Mouse (Mus musculus) lung, postnatal 0 days (tissue): Measurements from ENCODE around the gene Snrnp27. TPM values are rescaled to one million over a fixed set of nuclear protein-coding genes. Genes with fewer than 3 reads are reported as not detected.

Experiments
- ATAC-seq: fragments of 200-750 bp; cut with Nextera tagmentation; 2 replicates; pipeline ENCODE4 v1.8.0; 2017; ENCODE audit warnings: moderate library complexity
- DNase-seq: peaks from one replicate; pipeline ENCODE4 v3.0.0-alpha.2; 2016; ENCODE audit warnings: low spot score
- H3K27ac ChIP-seq: fragments of 300-500 bp; sonication (generic); 2 replicates; pipeline ENCODE4 v1.5.1; 2014; ENCODE audit warnings: antibody characterized with exemption, mild to moderate bottlenecking, low read length, mixed read lengths
- H3K27me3 ChIP-seq: fragments of 300-500 bp; sonication (generic); replicated peaks from 2 replicates; pipeline ENCODE4 v1.6.1; 2014; ENCODE audit warnings: low read length, mixed read lengths; ENCODE audit not compliant: insufficient read depth
- H3K36me3 ChIP-seq: fragments of 300-500 bp; sonication (generic); 2 replicates; pipeline ENCODE4 v1.6.1; 2014; ENCODE audit warnings: low read length, mixed read lengths; ENCODE audit not compliant: insufficient read depth
- H3K4me1 ChIP-seq: fragments of 300-500 bp; sonication (generic); 2 replicates; pipeline ENCODE4 v1.6.1; 2014; ENCODE audit warnings: antibody characterized with exemption, low read depth, low read length, mixed read lengths; ENCODE audit not compliant: insufficient read depth
- H3K4me2 ChIP-seq: fragments of 300-500 bp; sonication (generic); replicated peaks from 2 replicates; pipeline ENCODE4 v1.6.1; 2014; ENCODE audit warnings: low read depth, mild to moderate bottlenecking, low read length, moderate library complexity, mixed read lengths
- H3K4me3 ChIP-seq: fragments of 300-500 bp; sonication (generic); 2 replicates; pipeline ENCODE4 v1.5.1; 2014; ENCODE audit warnings: low read depth, low read length
- H3K9ac ChIP-seq: fragments of 300-500 bp; sonication (generic); replicated peaks from 2 replicates; pipeline ENCODE4 v1.6.1; 2014; ENCODE audit warnings: low read depth, mild to moderate bottlenecking
- H3K9me3 ChIP-seq: fragments of 300-500 bp; sonication (generic); 2 replicates; pipeline ENCODE4 v1.6.1; 2016; ENCODE audit warnings: low read length, mixed read lengths
- CTCF ChIP-seq: IDR thresholded peaks from 2 replicates; pipeline ENCODE4 v1.5.1; 2016; ENCODE audit warnings: antibody characterized with exemption, mild to moderate bottlenecking
- EP300 ChIP-seq: IDR thresholded peaks from 2 replicates; pipeline ENCODE4 v1.6.1; 2016; ENCODE audit warnings: antibody characterized with exemption, mild to moderate bottlenecking, control low read depth
- WGBS: fragments of 180-500 bp; shearing (Covaris S2); extraction: QIAGEN DNeasy Blood & Tissue Kit; methylation state at CpG from one replicate; pipeline ENCODE4 v1.1.7; 2014; 5-methylcytosine and 5-hydroxymethylcytosine counted together
- polyA plus RNA-seq: library from polyadenylated mRNA; unstranded; fragments of >200 nt; fragmentation: Nextera tagmentation; extraction: Ambion mirVana; gene quantifications from 2 replicates; pipeline ENCODE4 v1.2.1, GENCODE M21; 2015

Gene Snrnp27
- polyA plus RNA-seq, 1 experiment from 2014 or later = 91.2 TPM

DNA sequence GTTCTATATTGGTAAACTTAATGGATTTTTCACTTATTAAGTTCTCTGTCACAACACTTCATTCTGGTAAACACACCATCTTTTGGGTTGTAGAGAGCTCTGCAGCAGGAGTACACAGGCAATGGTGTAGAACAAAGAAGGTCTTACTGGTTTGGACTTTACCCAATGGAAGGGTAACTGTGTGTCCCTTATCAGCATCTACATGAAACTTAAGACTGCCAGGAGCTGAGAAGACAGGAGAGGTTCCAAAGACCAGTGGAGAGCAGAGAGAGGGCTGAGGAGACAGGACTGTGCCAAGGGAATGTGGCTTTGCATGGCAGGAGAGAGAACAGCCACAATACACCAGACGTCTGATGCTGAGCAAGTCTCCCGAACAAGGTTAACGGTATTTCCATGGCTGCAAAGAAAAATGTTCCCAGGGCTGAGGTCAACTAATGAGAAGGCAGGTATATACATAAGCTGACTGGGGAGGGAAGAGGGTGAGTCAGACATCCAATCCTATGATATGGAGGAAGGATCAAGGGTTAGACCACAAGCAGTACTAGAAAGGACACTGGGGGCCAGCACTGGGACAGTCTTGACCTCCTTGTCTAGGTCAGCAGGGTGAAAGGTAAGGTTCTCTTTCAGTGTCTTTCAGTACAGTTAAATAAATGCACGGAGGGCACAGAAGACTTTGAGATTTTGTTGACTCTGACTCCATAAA, 23.9 kb upstream of the Snrnp27 start:
- no peak for ATAC-seq
- H3K27me3 ChIP-seq = no peaks in the 10 kb centered on the region
- 82% methylated on average over 4 of the region's 4 CpGs for WGBS

DNA sequence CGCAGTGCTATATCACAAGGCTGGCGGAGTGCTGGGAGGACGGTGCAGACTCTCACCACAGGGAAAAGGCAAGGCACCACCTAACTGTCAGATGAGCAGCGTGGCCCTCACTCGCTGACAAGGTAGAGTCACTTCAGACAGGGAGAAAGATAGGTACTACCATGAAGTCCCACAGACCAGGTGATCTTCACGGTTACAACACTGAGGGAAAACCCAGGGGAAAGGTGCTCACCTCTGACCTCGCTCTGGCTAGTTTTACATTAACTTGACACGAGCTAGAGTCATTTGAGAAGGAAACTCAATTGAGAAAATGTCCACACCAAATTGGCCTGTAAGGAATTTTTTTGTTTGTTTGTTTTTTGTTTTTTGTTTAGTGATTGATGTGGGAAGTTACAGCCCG, 18.3 kb upstream of the Snrnp27 start:
- ATAC-seq = no peak
- H3K27me3 ChIP-seq = no peaks in the 10 kb centered on the region
- H3K4me1 ChIP-seq = no peaks in the 10 kb centered on the region
- no peak overlapping the region for H3K4me2 ChIP-seq
- peaks cover 30% of the 10 kb centered on the region for H3K36me3 ChIP-seq
- DNase-seq = no peak
- no peak overlapping the region for H3K9ac ChIP-seq
- no peak overlapping the region for H3K27ac ChIP-seq
- WGBS = 87% methylated on average over 9 of the region's 9 CpGs
- no peaks in the 10 kb centered on the region for H3K9me3 ChIP-seq
- TF ChIP-seq EP300 (no peak), CTCF (no peak)
- no peak overlapping the region for H3K4me3 ChIP-seq

More for the DNA sequence above, 23.9 kb upstream of the Snrnp27 start:
- no peak overlapping the region for H3K4me3 ChIP-seq
- no peak overlapping the region for H3K4me2 ChIP-seq
- no peaks in the 10 kb centered on the region for H3K4me1 ChIP-seq
- no peaks in the 10 kb centered on the region for H3K9me3 ChIP-seq
- no peak for DNase-seq
- no peak for TF ChIP-seq CTCF
- no peak overlapping the region for H3K27ac ChIP-seq
- peaks cover 6% of the 10 kb centered on the region; the same call in 1 of the 2 replicates for H3K36me3 ChIP-seq
- H3K9ac ChIP-seq = no peak overlapping the region

DNA sequence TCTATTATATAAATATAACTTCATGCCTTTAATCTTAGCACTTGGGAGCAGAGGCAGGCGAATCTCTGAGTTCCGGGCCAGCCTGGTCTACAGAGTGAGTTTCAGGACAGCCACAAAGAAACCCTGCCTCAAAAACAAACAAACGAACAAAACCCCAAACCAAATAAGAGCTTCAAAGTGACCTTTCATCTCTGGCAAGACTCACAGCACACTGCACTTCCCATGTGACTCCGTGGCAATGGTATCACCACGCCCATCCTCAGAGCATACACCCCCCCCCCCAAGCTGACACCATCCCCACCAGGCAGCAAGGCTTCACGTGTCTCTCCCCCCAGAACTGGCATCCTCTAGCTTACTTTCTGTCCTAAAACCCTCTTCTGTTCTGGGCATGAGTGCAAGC, 13.6 kb upstream of the Snrnp27 start:
- Histone ChIP-seq H3K4me3 (no peak overlapping the region), H3K27me3 (no peaks in the 10 kb centered on the region), H3K9me3 (no peaks in the 10 kb centered on the region), H3K4me1 (no peaks in the 10 kb centered on the region), H3K4me2 (no peak overlapping the region), H3K9ac (no peak overlapping the region), H3K36me3 (peaks cover 31% of the 10 kb centered on the region), H3K27ac (no peak overlapping the region)
- WGBS = 85% methylated on average over 6 of the region's 6 CpGs
- TF ChIP-seq EP300 (no peak), CTCF (no peak)
- DNase-seq = no peak
- ATAC-seq = no peak

GRCm38 (mm10) chr6:86696213-86696612, 11.9 kb upstream of the Snrnp27 start:
- WGBS = 85% methylated on average over 10 of the region's 10 CpGs
- no peak for TF ChIP-seq CTCF
- TF ChIP-seq EP300 = no peak
- Histone ChIP-seq H3K9ac (no peak overlapping the region), H3K9me3 (no peaks in the 10 kb centered on the region), H3K27ac (no peak overlapping the region), H3K4me3 (no peak overlapping the region), H3K4me1 (no peaks in the 10 kb centered on the region), H3K36me3 (peaks cover 28% of the 10 kb centered on the region), H3K27me3 (no peaks in the 10 kb centered on the region), H3K4me2 (no peak overlapping the region)
- ATAC-seq = no peak
- DNase-seq = no peak

GRCm38 (mm10) chr6:86694465-86694864, 10.1 kb upstream of the Snrnp27 start:
- DNase-seq = peak; percentile 56
- Histone ChIP-seq H3K4me1 (no peaks in the 10 kb centered on the region), H3K36me3 (peaks cover 21% of the 10 kb centered on the region), H3K27ac (no peak overlapping the region), H3K27me3 (no peaks in the 10 kb centered on the region), H3K9ac (no peak overlapping the region), H3K4me3 (no peak overlapping the region), H3K9me3 (no peaks in the 10 kb centered on the region), H3K4me2 (no peak overlapping the region)
- TF ChIP-seq CTCF (peak; percentile 87), EP300 (no peak)
- ATAC-seq = no peak

DNA sequence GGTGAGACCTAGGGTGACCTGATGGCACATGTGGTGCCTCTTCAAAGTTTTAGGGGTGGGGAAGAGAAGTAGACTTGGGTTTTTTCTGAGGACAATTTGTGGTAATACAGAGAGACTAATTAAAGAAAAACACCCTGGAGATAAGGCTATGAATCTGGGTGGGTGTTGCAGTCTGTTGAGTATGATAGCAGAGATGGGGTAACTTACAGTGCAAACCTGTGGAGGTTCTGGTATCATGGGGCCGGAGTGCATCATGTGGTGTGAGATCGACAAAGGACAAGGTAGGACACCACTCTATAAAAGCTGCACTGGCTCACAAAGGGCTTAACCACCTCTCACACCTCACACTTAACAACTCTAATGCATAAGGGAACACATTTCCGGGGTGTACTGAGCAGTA, 5.3 kb upstream of the Snrnp27 start:
- ATAC-seq (no peak), DNase-seq (no peak)
- no peak overlapping the region for H3K4me2 ChIP-seq
- 0 out of 2 replicates have a peak, but pooled peaks cover 7% of the 10 kb centered on the region for H3K36me3 ChIP-seq
- no peak overlapping the region for H3K9ac ChIP-seq
- no peak overlapping the region for H3K27ac ChIP-seq
- 86% methylated on average over 3 of the region's 3 CpGs for WGBS
- TF ChIP-seq CTCF = no peak
- TF ChIP-seq EP300 = no peak
- no peak overlapping the region for H3K4me3 ChIP-seq
- no peaks in the 10 kb centered on the region for H3K27me3 ChIP-seq
- H3K9me3 ChIP-seq = no peaks in the 10 kb centered on the region
- H3K4me1 ChIP-seq = no peaks in the 10 kb centered on the region
